Mouse (Mus musculus): Measurements from ENCODE around the gene Tmem130. TPM values are rescaled to one million over a fixed set of nuclear protein-coding genes. Genes with fewer than 3 reads are reported as not detected.

Tmem130 gene
- total RNA-seq (2014; fragmentation: Nextera tagmentation), result not detected in 2 replicates
- total RNA-seq (2017), result not detected in 2 replicates
- polyA plus RNA-seq (2012), result 0.03 TPM in 1 of 2 replicates, not detected in the other

DNA sequence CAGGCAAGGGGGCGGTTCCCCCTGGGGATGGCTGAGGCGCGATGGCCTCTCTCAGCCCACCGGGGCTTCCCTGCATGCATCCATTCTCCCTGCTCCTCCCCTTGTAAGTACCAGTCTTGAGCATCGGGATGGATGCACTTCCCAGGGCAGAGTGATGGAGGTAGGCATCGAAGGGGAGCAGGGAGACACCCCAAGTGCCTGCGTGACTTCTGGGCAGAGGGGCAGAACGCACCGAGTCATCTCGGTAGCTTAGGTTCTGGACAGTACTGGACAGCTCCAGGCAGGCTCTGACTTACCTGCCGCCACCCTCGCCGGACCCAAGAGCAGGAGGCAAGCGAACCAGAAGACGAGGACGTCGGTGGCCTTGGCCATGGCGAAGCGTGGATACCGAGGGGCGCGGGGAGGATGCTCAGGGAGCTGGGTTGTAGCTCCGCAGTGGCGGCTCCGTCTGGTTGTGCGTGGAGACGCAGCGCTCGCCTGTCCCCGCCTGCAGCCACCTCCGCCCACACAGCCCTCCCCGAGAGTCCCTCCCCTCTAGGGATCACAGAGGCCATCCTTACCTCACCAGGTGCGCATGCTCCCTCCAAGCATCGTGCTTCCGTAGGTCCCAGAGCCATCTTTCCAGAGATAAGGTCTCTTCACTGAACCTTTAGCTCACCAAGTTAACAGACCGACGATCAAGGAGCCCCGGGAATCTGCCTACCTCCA, at the start of gene Tmem130:
Tmem130 (minus strand) TSS at position 658 of the 708 bp plus-strand sequence.
- no peaks in the 10 kb centered on the region for H3K36me3 ChIP-seq (replicated peaks)
- no peaks in the 10 kb centered on the region for H3K9me3 ChIP-seq (replicated peaks)
- no peaks in the 10 kb centered on the region for H3K4me1 ChIP-seq (ENCODE audit: insufficient read depth, low read depth, low read length)
- no peak for TF ChIP-seq POLR2AphosphoS5 (IDR thresholded peaks at IDR 0.05; ENCODE audit: insufficient replicate concordance, low read depth, low read length)
- no peak for TF ChIP-seq GATA2 (IDR thresholded peaks at IDR 0.05; ENCODE audit: borderline replicate concordance, low read depth, low read length)
- TF ChIP-seq TAL1 (conservative IDR thresholded peaks at IDR 0.05; ENCODE audit: low read depth, low read length), result no peak
- no peak for TF ChIP-seq CTCF (IDR thresholded peaks at IDR 0.05; ENCODE audit: low read depth, low read length)
- TF ChIP-seq GATA1 (IDR thresholded peaks at IDR 0.05; ENCODE audit: borderline replicate concordance, low read length), result no peak
- peaks cover 19% of the 10 kb centered on the region for H3K27me3 ChIP-seq (ENCODE audit: insufficient read depth, low read length)
- DNase-seq (ENCODE audit: low spot score), result no peak
- ATAC-seq (ENCODE audit: extremely low read depth, insufficient number of reproducible peaks, low FRiP score, poor library complexity, severe bottlenecking), result no peak
- H3K4me3 ChIP-seq (ENCODE audit: low read depth, low read length), result no peak within 1 kb of the TSS

DNA sequence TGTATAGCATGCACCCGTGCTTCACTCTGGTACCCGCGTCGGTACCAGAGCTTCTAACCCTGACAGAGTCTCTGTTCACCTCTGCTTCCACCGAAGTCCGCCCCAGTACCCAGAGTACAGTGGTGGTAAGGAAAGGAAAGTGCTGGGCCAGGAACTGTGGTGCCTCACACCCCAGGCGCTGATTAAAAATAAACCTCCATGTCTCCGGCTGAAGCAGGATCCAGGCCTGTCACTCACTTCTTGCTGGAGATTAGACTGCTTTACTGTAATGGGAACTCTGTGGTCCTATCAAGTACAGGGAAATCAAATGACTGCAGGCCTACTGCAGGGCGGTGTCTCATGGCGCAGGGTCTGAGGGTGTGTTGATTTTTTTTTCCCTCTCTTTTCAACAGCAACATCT, 45.3 kb upstream of the Tmem130 start:
- no peaks in the 10 kb centered on the region for H3K9me3 ChIP-seq (replicated peaks)
- DNase-seq (ENCODE audit: low spot score), result no peak
- TF ChIP-seq GATA2 (IDR thresholded peaks at IDR 0.05; ENCODE audit: borderline replicate concordance, low read depth, low read length) (no peak), TAL1 (conservative IDR thresholded peaks at IDR 0.05; ENCODE audit: low read depth, low read length) (no peak), GATA1 (IDR thresholded peaks at IDR 0.05; ENCODE audit: borderline replicate concordance, low read length) (no peak), CTCF (IDR thresholded peaks at IDR 0.05; ENCODE audit: low read depth, low read length) (no peak), POLR2AphosphoS5 (IDR thresholded peaks at IDR 0.05; ENCODE audit: insufficient replicate concordance, low read depth, low read length) (no peak)
- H3K27me3 ChIP-seq (ENCODE audit: insufficient read depth, low read length), result no peaks in the 10 kb centered on the region
- no peak overlapping the region for H3K4me3 ChIP-seq (ENCODE audit: low read depth, low read length)
- peaks cover 3% of the 10 kb centered on the region; the same call in 1 of the 2 replicates for H3K4me1 ChIP-seq (ENCODE audit: insufficient read depth, low read depth, low read length)
- no peak for ATAC-seq (ENCODE audit: extremely low read depth, insufficient number of reproducible peaks, low FRiP score, poor library complexity, severe bottlenecking)
- H3K36me3 ChIP-seq (replicated peaks), result peaks cover 99% of the 10 kb centered on the region

DNA sequence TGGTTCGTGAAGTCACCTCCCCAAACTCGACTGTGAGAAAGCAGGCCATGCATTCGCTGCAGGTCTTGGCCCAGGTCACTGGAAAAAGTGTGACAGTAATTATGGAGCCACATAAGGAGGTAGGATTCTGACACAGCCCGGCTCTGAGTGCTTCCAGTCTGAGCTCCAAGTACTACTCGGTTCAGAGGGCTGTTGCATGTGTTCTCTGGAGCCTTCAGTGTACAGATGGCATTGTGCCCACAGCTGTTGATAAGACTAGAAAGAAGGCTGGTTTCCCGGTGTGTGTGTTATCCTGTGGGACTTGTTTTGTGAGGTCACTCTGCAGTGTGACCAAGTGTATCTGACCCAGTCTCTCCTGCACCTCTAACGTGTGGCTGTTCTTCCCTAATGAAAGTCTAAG, 42.6 kb upstream of the Tmem130 start:
- H3K27me3 ChIP-seq (ENCODE audit: insufficient read depth, low read length), result no peaks in the 10 kb centered on the region
- DNase-seq (ENCODE audit: low spot score) (no peak), ATAC-seq (ENCODE audit: extremely low read depth, insufficient number of reproducible peaks, low FRiP score, poor library complexity, severe bottlenecking) (no peak)
- H3K9me3 ChIP-seq (replicated peaks), result no peaks in the 10 kb centered on the region
- peaks cover 98% of the 10 kb centered on the region for H3K36me3 ChIP-seq (replicated peaks)
- H3K4me1 ChIP-seq (ENCODE audit: insufficient read depth, low read depth, low read length), result peaks cover 3% of the 10 kb centered on the region; the same call in 1 of the 2 replicates
- no peak for TF ChIP-seq GATA2 (IDR thresholded peaks at IDR 0.05; ENCODE audit: borderline replicate concordance, low read depth, low read length)
- no peak for TF ChIP-seq POLR2AphosphoS5 (IDR thresholded peaks at IDR 0.05; ENCODE audit: insufficient replicate concordance, low read depth, low read length)
- TF ChIP-seq GATA1 (IDR thresholded peaks at IDR 0.05; ENCODE audit: borderline replicate concordance, low read length), result no peak
- no peak for TF ChIP-seq TAL1 (conservative IDR thresholded peaks at IDR 0.05; ENCODE audit: low read depth, low read length)
- no peak overlapping the region for H3K4me3 ChIP-seq (ENCODE audit: low read depth, low read length)

DNA sequence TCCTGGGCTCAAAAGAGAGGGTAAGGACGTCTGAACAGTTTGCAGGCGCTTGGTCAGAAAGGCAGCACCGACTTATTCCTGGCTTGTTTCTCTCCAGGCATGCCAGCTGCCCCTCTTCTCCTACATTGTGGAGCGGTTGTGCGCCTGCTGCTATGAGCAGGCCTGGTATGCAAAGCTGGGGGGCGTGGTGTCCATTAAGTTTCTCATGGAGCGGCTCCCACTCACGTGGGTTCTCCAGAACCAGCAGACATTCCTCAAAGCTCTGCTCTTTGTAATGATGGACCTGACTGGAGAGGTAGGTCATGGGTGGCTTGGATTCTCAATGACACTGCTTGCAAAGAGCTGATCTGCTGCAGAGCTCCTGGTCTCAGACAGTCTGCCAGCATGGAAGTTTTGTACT, 41.4 kb upstream of the Tmem130 start:
- no peak overlapping the region for H3K4me3 ChIP-seq (ENCODE audit: low read depth, low read length)
- H3K36me3 ChIP-seq (replicated peaks), result peaks cover 98% of the 10 kb centered on the region
- DNase-seq (ENCODE audit: low spot score) (no peak), ATAC-seq (ENCODE audit: extremely low read depth, insufficient number of reproducible peaks, low FRiP score, poor library complexity, severe bottlenecking) (no peak)
- H3K4me1 ChIP-seq (ENCODE audit: insufficient read depth, low read depth, low read length), result no peaks in the 10 kb centered on the region; the same call in 1 of the 2 replicates
- TF ChIP-seq TAL1 (conservative IDR thresholded peaks at IDR 0.05; ENCODE audit: low read depth, low read length), result no peak
- TF ChIP-seq GATA1 (IDR thresholded peaks at IDR 0.05; ENCODE audit: borderline replicate concordance, low read length), result no peak
- no peak for TF ChIP-seq POLR2AphosphoS5 (IDR thresholded peaks at IDR 0.05; ENCODE audit: insufficient replicate concordance, low read depth, low read length)
- TF ChIP-seq CTCF (IDR thresholded peaks at IDR 0.05; ENCODE audit: low read depth, low read length), result no peak
- TF ChIP-seq GATA2 (IDR thresholded peaks at IDR 0.05; ENCODE audit: borderline replicate concordance, low read depth, low read length), result no peak
- H3K9me3 ChIP-seq (replicated peaks), result no peaks in the 10 kb centered on the region
- no peaks in the 10 kb centered on the region for H3K27me3 ChIP-seq (ENCODE audit: insufficient read depth, low read length)

DNA sequence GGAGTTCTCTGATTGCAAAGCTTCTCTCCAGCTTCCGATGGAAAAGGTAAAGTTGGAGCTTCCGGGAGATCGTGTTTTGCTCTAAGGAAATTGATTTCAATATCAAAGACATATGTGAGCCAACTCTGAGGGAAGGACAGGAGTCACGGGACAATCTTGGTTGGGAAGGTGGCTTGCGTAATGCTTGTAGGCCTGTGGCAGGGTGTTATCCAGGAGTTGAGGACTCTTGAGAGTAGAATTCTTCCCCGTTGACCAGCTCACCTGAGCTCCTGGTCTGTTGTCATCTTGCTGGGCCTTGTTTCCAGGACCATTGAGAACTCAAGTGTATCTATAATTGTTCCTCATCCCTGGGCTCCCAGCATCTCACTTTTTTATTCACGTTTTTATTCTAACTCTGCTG, 35.5 kb upstream of the Tmem130 start:
- H3K4me1 ChIP-seq (ENCODE audit: insufficient read depth, low read depth, low read length), result no peaks in the 10 kb centered on the region
- no peak for ATAC-seq (ENCODE audit: extremely low read depth, insufficient number of reproducible peaks, low FRiP score, poor library complexity, severe bottlenecking)
- no peak overlapping the region for H3K4me3 ChIP-seq (ENCODE audit: low read depth, low read length)
- TF ChIP-seq GATA1 (IDR thresholded peaks at IDR 0.05; ENCODE audit: borderline replicate concordance, low read length) (no peak), CTCF (IDR thresholded peaks at IDR 0.05; ENCODE audit: low read depth, low read length) (no peak), POLR2AphosphoS5 (IDR thresholded peaks at IDR 0.05; ENCODE audit: insufficient replicate concordance, low read depth, low read length) (no peak)
- H3K9me3 ChIP-seq (replicated peaks), result no peaks in the 10 kb centered on the region
- H3K36me3 ChIP-seq (replicated peaks), result peaks cover 98% of the 10 kb centered on the region
- no peak for DNase-seq (ENCODE audit: low spot score)
- no peaks in the 10 kb centered on the region for H3K27me3 ChIP-seq (ENCODE audit: insufficient read depth, low read length)

DNA sequence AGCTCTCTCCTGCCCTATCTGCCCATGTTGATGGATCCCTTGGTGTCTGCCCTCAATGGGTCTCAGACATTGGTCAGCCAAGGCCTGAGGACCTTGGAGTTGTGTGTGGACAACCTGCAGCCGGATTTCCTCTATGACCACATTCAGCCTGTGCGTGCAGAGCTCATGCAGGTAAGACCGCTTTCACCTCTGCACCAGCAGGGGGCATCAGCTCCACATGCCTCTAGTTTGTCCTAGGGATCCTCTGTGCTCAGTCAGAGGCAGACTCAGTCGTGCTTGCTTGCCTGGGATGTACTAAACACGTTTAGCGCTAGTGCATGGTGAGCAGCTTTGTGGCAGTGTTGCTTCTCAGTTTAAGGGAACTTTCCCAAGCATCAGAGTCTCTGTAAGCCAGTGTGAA, 33.1 kb upstream of the Tmem130 start:
- Histone ChIP-seq H3K9me3 (replicated peaks) (no peaks in the 10 kb centered on the region), H3K4me1 (ENCODE audit: insufficient read depth, low read depth, low read length) (no peaks in the 10 kb centered on the region), H3K36me3 (replicated peaks) (peaks cover 99% of the 10 kb centered on the region), H3K27me3 (ENCODE audit: insufficient read depth, low read length) (no peaks in the 10 kb centered on the region), H3K4me3 (ENCODE audit: low read depth, low read length) (no peak overlapping the region)
- ATAC-seq (ENCODE audit: extremely low read depth, insufficient number of reproducible peaks, low FRiP score, poor library complexity, severe bottlenecking) (no peak), DNase-seq (ENCODE audit: low spot score) (peak; percentile 45)
- TF ChIP-seq TAL1 (conservative IDR thresholded peaks at IDR 0.05; ENCODE audit: low read depth, low read length) (no peak), CTCF (IDR thresholded peaks at IDR 0.05; ENCODE audit: low read depth, low read length) (peak; percentile 46)
